Mouse (Mus musculus): ENCODE data around the gene Rsbn1l. TPM values are rescaled to one million over a fixed set of nuclear protein-coding genes. Genes with fewer than 3 reads are reported as not detected.

Rsbn1l gene
- 8.1 and 9.2 TPM in 2 replicates for polyA plus RNA-seq (2012; rRNA removed)

GRCm38 (mm10) chr5:20956298-20956697 is at the start of gene Rsbn1l:
Gene Rsbn1l (minus strand): TSS chr5:20956398.

GRCm38 (mm10) chr5:20881915-20882800 is 74.0 kb downstream of the Rsbn1l start, which contains the start of the genes Phtf2 and Tmem60:
Gene Phtf2 (minus strand): TSS chr5:20882124.
Gene Tmem60 (plus strand): TSS chr5:20882191.

Other genes with a start within 250 kb of the Rsbn1l start
- 12.9 and 13.3 TPM in 2 replicates for gene Phtf2, start 74.3 kb downstream of the Rsbn1l start, polyA plus RNA-seq (2012; rRNA removed)
- 37.6 and 43.5 TPM in 2 replicates for gene Tmem60, start 74.2 kb downstream of the Rsbn1l start, polyA plus RNA-seq (2012; rRNA removed)
- 85.6 and 108 TPM in 2 replicates for gene Ptpn12, start 99.5 kb upstream of the Rsbn1l start, polyA plus RNA-seq (2012; rRNA removed)
- 8.6 and 9.9 TPM in 2 replicates for gene Gsap, start 229.9 kb upstream of the Rsbn1l start, polyA plus RNA-seq (2012; rRNA removed)